Mouse (Mus musculus) midbrain, embryonic 15.5 days (tissue): Measurements from ENCODE around the gene Rtl6. TPM values are rescaled to one million over a fixed set of nuclear protein-coding genes. Genes with fewer than 3 reads are reported as not detected.

Experiments used
- ATAC-seq: fragments of 200-750 bp; cut with Nextera tagmentation; replicated peaks from 2 replicates; pipeline ENCODE4 v1.8.0; 2017; ENCODE audit warnings: moderate TSS enrichment
- H3K27ac ChIP-seq: fragments of 300-500 bp; sonication (generic); 2 replicates; pipeline ENCODE4 v1.5.1; 2015; ENCODE audit warnings: mild to moderate bottlenecking, inconsistent platforms
- H3K27me3 ChIP-seq: fragments of 300-500 bp; sonication (generic); replicated peaks from 2 replicates; pipeline ENCODE4 v1.6.1; 2015; ENCODE audit warnings: inconsistent platforms
- H3K36me3 ChIP-seq: fragments of 300-500 bp; sonication (generic); replicated peaks from 2 replicates; pipeline ENCODE4 v1.6.1; 2015; ENCODE audit warnings: inconsistent platforms
- H3K4me1 ChIP-seq: fragments of 300-500 bp; sonication (generic); 2 replicates; pipeline ENCODE4 v1.6.1; 2015; ENCODE audit warnings: inconsistent platforms
- H3K4me2 ChIP-seq: fragments of 300-500 bp; sonication (generic); 2 replicates; pipeline ENCODE4 v1.6.1; 2015; ENCODE audit warnings: inconsistent platforms, mild to moderate bottlenecking, moderate library complexity
- H3K4me3 ChIP-seq: fragments of 300-500 bp; sonication (generic); 2 replicates; pipeline ENCODE4 v1.5.1; 2015; ENCODE audit warnings: mild to moderate bottlenecking, inconsistent platforms
- H3K9ac ChIP-seq: fragments of 300-500 bp; sonication (generic); 2 replicates; pipeline ENCODE4 v1.6.1; 2015; ENCODE audit warnings: mild to moderate bottlenecking, inconsistent platforms
- H3K9me3 ChIP-seq: fragments of 300-500 bp; sonication (generic); 2 replicates; pipeline ENCODE4 v1.6.1; 2016; ENCODE audit warnings: inconsistent platforms
- WGBS: fragments of 180-500 bp; shearing (Covaris S2); methylation state at CpG from one replicate; pipeline ENCODE4 v1.1.7; 2015; ENCODE audit warnings: mixed read lengths; 5-methylcytosine and 5-hydroxymethylcytosine counted together
- polyA plus RNA-seq: library from polyadenylated mRNA; unstranded; fragments of >200 nt; fragmentation: Nextera tagmentation; extraction: Ambion mirVana; gene quantifications from 2 replicates; pipeline ENCODE4 v1.2.1, GENCODE M21; 2015

Rtl6 gene
- polyA plus RNA-seq, 1 experiment from 2014 or later: 78.9 TPM

DNA sequence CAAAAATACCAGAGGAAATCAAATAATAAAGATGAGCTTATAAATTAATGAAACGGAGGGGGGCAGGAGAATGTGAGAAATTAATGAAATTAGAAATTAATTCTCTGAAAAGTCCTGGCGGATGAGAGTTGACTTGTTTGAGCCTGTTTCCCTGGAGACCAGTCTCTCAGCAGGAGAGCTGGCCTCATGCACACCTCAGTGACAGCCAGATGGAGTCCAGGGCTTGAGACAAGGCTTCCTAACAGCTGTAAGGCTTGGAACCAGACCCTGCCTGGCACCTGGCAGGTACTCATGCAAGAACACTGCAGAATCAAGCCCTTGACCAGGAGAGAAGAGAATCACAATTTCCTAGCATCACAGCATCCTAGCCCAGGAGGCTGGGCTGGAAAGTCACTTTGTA, 25.4 kb downstream of the Rtl6 start:
- no peaks in the 10 kb centered on the region for H3K36me3 ChIP-seq
- H3K4me1 ChIP-seq: peaks cover 16% of the 10 kb centered on the region
- WGBS: 38% methylated on average over 2 of the region's 2 CpGs
- H3K4me2 ChIP-seq: no peak overlapping the region
- peak overlapping the region; percentile 52; the same call in 1 of the 2 replicates for H3K27ac ChIP-seq
- ATAC-seq: no peak; the same call in 1 of the 2 replicates
- H3K27me3 ChIP-seq: no peaks in the 10 kb centered on the region
- H3K9ac ChIP-seq: no peak overlapping the region
- no peaks in the 10 kb centered on the region for H3K9me3 ChIP-seq
- no peak overlapping the region for H3K4me3 ChIP-seq

DNA sequence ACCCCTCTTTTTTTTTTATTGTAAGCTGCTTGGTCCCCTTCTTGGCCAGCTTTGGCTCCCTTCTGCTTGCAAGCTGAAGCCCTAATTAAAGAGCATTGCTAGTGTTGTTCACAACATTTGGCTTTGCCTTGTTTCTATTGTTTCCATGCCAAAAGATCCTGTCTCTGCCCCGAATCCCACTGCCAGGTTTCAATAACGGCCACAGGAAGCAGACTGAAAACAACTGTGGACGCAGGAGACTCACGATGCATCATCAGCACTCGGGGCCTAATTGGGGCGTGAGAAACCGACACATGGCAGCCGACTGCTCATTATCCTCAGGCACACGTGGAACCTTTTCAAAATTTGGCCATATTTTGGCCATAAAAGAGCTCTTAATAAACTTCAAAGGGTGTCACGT, 26.1 kb downstream of the Rtl6 start:
- H3K4me2 ChIP-seq: no peak overlapping the region
- ATAC-seq: no peak

GRCm38 (mm10) chr15:84526921-84527320, 30.7 kb downstream of the Rtl6 start:
- ATAC-seq: no peak
- Histone ChIP-seq H3K9ac (no peak overlapping the region), H3K27ac (no peak overlapping the region), H3K4me2 (no peak overlapping the region), H3K4me1 (peaks cover 18% of the 10 kb centered on the region), H3K36me3 (no peaks in the 10 kb centered on the region), H3K4me3 (no peak overlapping the region), H3K9me3 (no peaks in the 10 kb centered on the region), H3K27me3 (no peaks in the 10 kb centered on the region)
- WGBS: 37% methylated on average over 14 of the region's 14 CpGs

More for the DNA sequence above, 26.1 kb downstream of the Rtl6 start:
- no peaks in the 10 kb centered on the region for H3K27me3 ChIP-seq
- no peak overlapping the region for H3K4me3 ChIP-seq
- H3K9ac ChIP-seq: no peak overlapping the region
- no peaks in the 10 kb centered on the region for H3K36me3 ChIP-seq
- H3K27ac ChIP-seq: peak overlapping the region; percentile 42; the same call in 1 of the 2 replicates
- H3K4me1 ChIP-seq: peaks cover 23% of the 10 kb centered on the region
- no peaks in the 10 kb centered on the region for H3K9me3 ChIP-seq
- 21% methylated on average over 10 of the region's 10 CpGs for WGBS

GRCm38 (mm10) chr15:84525222-84525883, 32.3 kb downstream of the Rtl6 start:
- WGBS: 44% methylated on average over 5 of the region's 5 CpGs
- no peaks in the 10 kb centered on the region for H3K27me3 ChIP-seq
- ATAC-seq: no peak; the same call in 1 of the 2 replicates
- no peak overlapping the region for H3K9ac ChIP-seq
- H3K4me3 ChIP-seq: no peak overlapping the region
- no peak overlapping the region for H3K27ac ChIP-seq
- peaks cover 15% of the 10 kb centered on the region for H3K4me1 ChIP-seq
- H3K4me2 ChIP-seq: no peak overlapping the region
- no peaks in the 10 kb centered on the region for H3K9me3 ChIP-seq
- H3K36me3 ChIP-seq: no peaks in the 10 kb centered on the region

GRCm38 (mm10) chr15:84522953-84523689, 34.5 kb downstream of the Rtl6 start:
- Histone ChIP-seq H3K36me3 (no peaks in the 10 kb centered on the region), H3K27me3 (no peaks in the 10 kb centered on the region), H3K4me1 (peaks cover 25% of the 10 kb centered on the region), H3K27ac (no peak overlapping the region), H3K9ac (no peak overlapping the region), H3K9me3 (no peaks in the 10 kb centered on the region), H3K4me2 (no peak overlapping the region), H3K4me3 (no peak overlapping the region)
- 93% methylated on average over 8 of the region's 8 CpGs for WGBS
- no peak for ATAC-seq

- 80% methylated on average over 4 of the region's 4 CpGs for WGBS
- no peak overlapping the region for H3K4me3 ChIP-seq
- no peaks in the 10 kb centered on the region for H3K9me3 ChIP-seq
- no peak for ATAC-seq
- H3K4me1 ChIP-seq: peaks cover 15% of the 10 kb centered on the region; the same call in 1 of the 2 replicates
- no peak overlapping the region for H3K27ac ChIP-seq
- H3K27me3 ChIP-seq: no peaks in the 10 kb centered on the region
- H3K4me2 ChIP-seq: no peak overlapping the region
- no peak overlapping the region for H3K9ac ChIP-seq
- H3K36me3 ChIP-seq: no peaks in the 10 kb centered on the region
Measured at GRCm38 (mm10) chr15:84521486-84521885, 36.1 kb downstream of the Rtl6 start.

- H3K27ac ChIP-seq: no peak overlapping the region; the same call in 1 of the 2 replicates
- peaks cover 15% of the 10 kb centered on the region; the same call in 1 of the 2 replicates for H3K4me1 ChIP-seq
- 36% methylated on average over 8 of the region's 8 CpGs for WGBS
- H3K36me3 ChIP-seq: no peaks in the 10 kb centered on the region
- H3K4me2 ChIP-seq: no peak overlapping the region
- H3K9me3 ChIP-seq: no peaks in the 10 kb centered on the region
- no peaks in the 10 kb centered on the region for H3K27me3 ChIP-seq
- H3K9ac ChIP-seq: no peak overlapping the region
- peak; percentile 35; the same call in 1 of the 2 replicates for ATAC-seq
- no peak overlapping the region for H3K4me3 ChIP-seq
Measured at GRCm38 (mm10) chr15:84518540-84518939, 39.1 kb downstream of the Rtl6 start.

GRCm38 (mm10) chr15:84512626-84513296, 44.9 kb downstream of the Rtl6 start:
- WGBS: 32% methylated on average over 5 of the region's 5 CpGs
- no peak for ATAC-seq

GRCm38 (mm10) chr15:84509981-84510380, 47.6 kb downstream of the Rtl6 start:
- H3K36me3 ChIP-seq: no peaks in the 10 kb centered on the region
- no peak overlapping the region for H3K4me2 ChIP-seq
- H3K4me1 ChIP-seq: peaks cover 26% of the 10 kb centered on the region
- peak; percentile 26; the same call in 1 of the 2 replicates for ATAC-seq
- no peak overlapping the region for H3K9ac ChIP-seq
- H3K27ac ChIP-seq: no peak overlapping the region
- H3K4me3 ChIP-seq: no peak overlapping the region
- no peaks in the 10 kb centered on the region for H3K27me3 ChIP-seq
- 58% methylated on average over 16 of the region's 16 CpGs for WGBS
- no peaks in the 10 kb centered on the region for H3K9me3 ChIP-seq

More at GRCm38 (mm10) chr15:84512626-84513296, 44.9 kb downstream of the Rtl6 start:
- Histone ChIP-seq H3K9me3 (no peaks in the 10 kb centered on the region), H3K27me3 (no peaks in the 10 kb centered on the region), H3K9ac (no peak overlapping the region), H3K36me3 (no peaks in the 10 kb centered on the region), H3K27ac (no peak overlapping the region), H3K4me2 (no peak overlapping the region), H3K4me1 (peaks cover 24% of the 10 kb centered on the region), H3K4me3 (no peak overlapping the region)

- no peak overlapping the region for H3K4me3 ChIP-seq
- H3K4me1 ChIP-seq: peaks cover 31% of the 10 kb centered on the region
- H3K27ac ChIP-seq: no peak overlapping the region
- ATAC-seq: no peak
- no peaks in the 10 kb centered on the region for H3K27me3 ChIP-seq
- H3K36me3 ChIP-seq: no peaks in the 10 kb centered on the region
- H3K4me2 ChIP-seq: no peak overlapping the region
- WGBS: 65% methylated on average over 5 of the region's 5 CpGs
- H3K9me3 ChIP-seq: no peaks in the 10 kb centered on the region
- no peak overlapping the region for H3K9ac ChIP-seq
Measured at GRCm38 (mm10) chr15:84509161-84509560, 48.5 kb downstream of the Rtl6 start.

DNA sequence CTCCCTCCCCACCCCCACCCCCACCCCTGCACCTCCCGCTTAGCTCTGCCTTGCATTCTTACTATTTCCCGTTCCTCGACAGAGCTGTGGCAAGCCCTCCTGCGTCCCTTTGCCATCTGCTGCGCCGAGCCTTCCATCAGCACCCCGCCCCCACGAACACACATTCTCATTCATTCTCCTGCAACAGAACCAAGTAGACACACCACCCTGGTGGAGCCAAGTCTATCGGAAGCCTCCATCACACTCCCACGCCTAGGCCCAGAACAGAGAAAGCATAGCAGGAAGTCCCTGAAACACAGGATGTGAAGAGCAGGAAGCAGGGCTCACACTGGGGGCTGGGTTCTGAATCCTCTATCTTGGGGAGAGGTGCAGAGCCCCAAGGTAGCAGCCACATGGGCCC, 51.6 kb downstream of the Rtl6 start:
- H3K4me3 ChIP-seq: no peak overlapping the region
- WGBS: 76% methylated on average over 10 of the region's 10 CpGs
- no peak overlapping the region for H3K27ac ChIP-seq
- H3K9me3 ChIP-seq: no peaks in the 10 kb centered on the region
- no peak for ATAC-seq
- no peaks in the 10 kb centered on the region for H3K36me3 ChIP-seq
- H3K4me1 ChIP-seq: peaks cover 31% of the 10 kb centered on the region
- H3K27me3 ChIP-seq: no peaks in the 10 kb centered on the region
- H3K9ac ChIP-seq: no peak overlapping the region
- H3K4me2 ChIP-seq: no peak overlapping the region

GRCm38 (mm10) chr15:84504895-84505294, 52.7 kb downstream of the Rtl6 start:
- Histone ChIP-seq H3K4me3 (no peak overlapping the region), H3K4me1 (peaks cover 27% of the 10 kb centered on the region), H3K9ac (no peak overlapping the region), H3K27ac (0 out of 2 replicates have a peak overlapping the region, but pooled peaks have one; percentile 27), H3K9me3 (no peaks in the 10 kb centered on the region), H3K36me3 (no peaks in the 10 kb centered on the region), H3K4me2 (no peak overlapping the region), H3K27me3 (no peaks in the 10 kb centered on the region)
- ATAC-seq: no peak
- 36% methylated on average over 7 of the region's 7 CpGs for WGBS
